Mouse (Mus musculus): ENCODE results near the gene Kif13a.

DNA sequence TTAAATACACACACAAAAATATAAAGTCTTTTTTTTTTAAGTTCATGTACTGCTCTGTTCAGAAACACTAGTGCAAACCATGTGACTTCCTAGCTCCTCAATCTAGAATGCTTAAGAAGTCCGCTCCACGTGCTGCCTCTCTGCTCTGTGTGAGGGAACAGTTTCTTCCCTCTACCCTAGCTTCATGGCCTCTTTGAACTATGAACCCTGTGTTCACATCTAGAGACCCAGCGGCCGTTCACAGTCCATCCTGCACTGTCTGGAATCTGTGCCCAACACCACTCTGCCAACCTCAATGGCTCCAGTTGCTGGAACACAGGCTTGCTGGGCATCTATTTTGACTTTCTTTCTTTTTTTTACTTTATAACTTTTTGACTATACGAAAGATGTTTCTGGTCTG lies 75.2 kb downstream of the Kif13a start:
- no peak for TF ChIP-seq CTCF (IDR thresholded peaks at IDR 0.05; ENCODE audit: control insufficient read depth, insufficient read depth, insufficient replicate concordance, low read depth, low read length)
- TF ChIP-seq POLR2A (IDR thresholded peaks at IDR 0.05; ENCODE audit: control insufficient read depth, low read depth, low read length) = no peak

Data from testis, adult 2 months (tissue).